Mouse (Mus musculus) stomach, postnatal 0 days (tissue): ENCODE measurements around the gene Arl6ip1.

Source experiments
- CTCF ChIP-seq: IDR thresholded peaks from 2 replicates; pipeline ENCODE4 v1.5.1; 2016; ENCODE audit warnings: antibody characterized with exemption, low read depth, mild to moderate bottlenecking, moderate library complexity
- EP300 ChIP-seq: optimal IDR thresholded peaks from 2 replicates; pipeline ENCODE3; 2016; ENCODE audit warnings: antibody characterized with exemption

DNA sequence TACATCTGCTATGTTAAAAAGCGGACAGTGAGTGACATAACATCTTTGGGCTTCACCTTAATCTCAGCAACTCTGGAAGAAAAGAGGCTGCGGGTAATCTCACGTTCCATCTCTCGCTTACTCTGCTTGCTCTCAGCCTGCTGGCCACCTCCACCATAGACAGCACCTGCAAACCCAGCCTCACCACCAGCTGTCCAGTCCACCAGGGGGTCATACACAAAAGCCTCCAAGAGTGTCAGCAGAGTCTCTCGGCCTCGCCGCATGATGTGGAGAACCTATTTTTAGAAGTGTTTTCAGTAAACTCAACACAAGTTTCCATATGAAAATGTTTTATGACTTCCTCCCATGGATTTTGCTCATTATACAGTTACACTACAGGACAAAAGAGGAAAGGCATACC lies 27.0 kb upstream of the Arl6ip1 start:
- TF ChIP-seq EP300 (no peak), CTCF (no peak)
